In genomic region chr2:12327691-12328354, GRCm38 (mm10) we compare ENCODE assay signal across 8 mouse cellular contexts. TPM values are rescaled to one million over a fixed set of nuclear protein-coding genes. Genes with fewer than 3 reads are reported as not detected.
A peak's percentile ranks its signal among the peaks of the same experiment; 100 is the strongest.
DNase-seq lines count a peak whose midpoint lies in the region; ATAC-seq and TF ChIP-seq lines count a peak whose summit lies in the region.

No protein-coding gene starts in this region.

- H3K27ac ChIP-seq in heart, embryonic 16.5 days (ENCODE audit: low read length): peak overlapping the region; percentile 1; the same call in 1 of the 2 replicates
- H3K27ac ChIP-seq in embryonic facial prominence, embryonic 15.5 days (replicated peaks): peak overlapping the region; percentile 58; the same call in 1 of the 2 replicates
- no peak overlapping the region for H3K27ac ChIP-seq in intestine, postnatal 0 days (ENCODE audit: low read depth, low read length)
- no peak overlapping the region for H3K27ac ChIP-seq in neural tube, embryonic 11.5 days (ENCODE audit: low read depth, low read length)

- ATAC-seq in heart, embryonic 16.5 days (replicated peaks; ENCODE audit: extremely low read depth, insufficient read depth, low FRiP score): no peak
- 0 out of 2 replicates have a peak, but pooled peaks have one; percentile 14 for ATAC-seq in embryonic facial prominence, embryonic 15.5 days (ENCODE audit: insufficient number of reproducible peaks, low FRiP score, low TSS enrichment, low read depth)
- ATAC-seq in intestine, postnatal 0 days: no peak
- ATAC-seq in neural tube, embryonic 11.5 days (ENCODE audit: insufficient read depth, low FRiP score, low TSS enrichment): peak; percentile 51; the same call in 1 of the 2 replicates
- ATAC-seq in megakaryocyte-erythroid progenitor cell, adult 5-6 weeks (replicated peaks; ENCODE audit: low FRiP score, low TSS enrichment, poor library complexity, severe bottlenecking): no peak

- H3K4me1 ChIP-seq in heart, embryonic 16.5 days (ENCODE audit: control insufficient read depth, insufficient read depth, low read length): peaks cover 14% of the 10 kb centered on the region
- peaks cover 28% of the 10 kb centered on the region for H3K4me1 ChIP-seq in embryonic facial prominence, embryonic 15.5 days
- H3K4me1 ChIP-seq in intestine, postnatal 0 days (replicated peaks; ENCODE audit: control insufficient read depth, insufficient read depth, low read length): no peaks in the 10 kb centered on the region
- peaks cover 8% of the 10 kb centered on the region; the same call in 1 of the 2 replicates for H3K4me1 ChIP-seq in neural tube, embryonic 11.5 days (ENCODE audit: control insufficient read depth, insufficient read depth, low read length)

- H3K9me3 ChIP-seq in heart, embryonic 16.5 days (replicated peaks; ENCODE audit: control insufficient read depth, low read length): no peaks in the 10 kb centered on the region
- no peaks in the 10 kb centered on the region for H3K9me3 ChIP-seq in embryonic facial prominence, embryonic 15.5 days (replicated peaks)
- H3K9me3 ChIP-seq in intestine, postnatal 0 days (ENCODE audit: control insufficient read depth): no peaks in the 10 kb centered on the region
- no peaks in the 10 kb centered on the region for H3K9me3 ChIP-seq in neural tube, embryonic 11.5 days (ENCODE audit: control insufficient read depth, low read length)

- no peak for DNase-seq in heart, postnatal 4 days
- DNase-seq in neural tube, embryonic 11.5 days (ENCODE audit: low spot score): peak; percentile 32
- no peak for DNase-seq in urinary bladder, adult 18-20 months (ENCODE audit: low spot score in 2 of 2)
- DNase-seq in testis, postnatal 10 days (ENCODE audit: low spot score): no peak

- TF ChIP-seq CTCF in intestine, postnatal 0 days (IDR thresholded peaks at IDR 0.05; ENCODE audit: low read depth): no peak

- WGBS in heart, embryonic 16.5 days: 49% methylated on average over 11 of the region's 11 CpGs
- WGBS in embryonic facial prominence, embryonic 15.5 days: 27% methylated on average over 11 of the region's 11 CpGs
- WGBS in intestine, postnatal 0 days: 48% methylated on average over 11 of the region's 11 CpGs
- WGBS in neural tube, embryonic 11.5 days: 26% methylated on average over 11 of the region's 11 CpGs

- no peaks in the 10 kb centered on the region for H3K27me3 ChIP-seq in heart, embryonic 16.5 days (ENCODE audit: control insufficient read depth, insufficient read depth, low read length)
- H3K27me3 ChIP-seq in embryonic facial prominence, embryonic 15.5 days: no peaks in the 10 kb centered on the region
- H3K27me3 ChIP-seq in intestine, postnatal 0 days (replicated peaks; ENCODE audit: control insufficient read depth, insufficient read depth, low read length): no peaks in the 10 kb centered on the region
- H3K27me3 ChIP-seq in neural tube, embryonic 11.5 days (ENCODE audit: control insufficient read depth, insufficient read depth, low read length): no peaks in the 10 kb centered on the region

- H3K4me3 ChIP-seq in heart, embryonic 16.5 days (ENCODE audit: low read length): peak overlapping the region; percentile 41
- H3K4me3 ChIP-seq in embryonic facial prominence, embryonic 15.5 days (replicated peaks): peak overlapping the region; percentile 24
- no peak overlapping the region for H3K4me3 ChIP-seq in intestine, postnatal 0 days (ENCODE audit: low read depth, low read length)
- H3K4me3 ChIP-seq in neural tube, embryonic 11.5 days (ENCODE audit: low read depth, low read length): peak overlapping the region; percentile 27

- H3K36me3 ChIP-seq in heart, embryonic 16.5 days (ENCODE audit: control insufficient read depth, insufficient read depth): no peaks in the 10 kb centered on the region
- H3K36me3 ChIP-seq in embryonic facial prominence, embryonic 15.5 days: no peaks in the 10 kb centered on the region
- H3K36me3 ChIP-seq in intestine, postnatal 0 days (ENCODE audit: control insufficient read depth, insufficient read depth): no peaks in the 10 kb centered on the region
- no peaks in the 10 kb centered on the region for H3K36me3 ChIP-seq in neural tube, embryonic 11.5 days (ENCODE audit: control insufficient read depth, insufficient read depth, low read length)

- peak overlapping the region; percentile 64 for H3K4me2 ChIP-seq in heart, embryonic 16.5 days (ENCODE audit: low read depth, low read length)
- H3K4me2 ChIP-seq in embryonic facial prominence, embryonic 15.5 days (replicated peaks): peak overlapping the region; percentile 40
- peak overlapping the region; percentile 52 for H3K4me2 ChIP-seq in intestine, postnatal 0 days (replicated peaks; ENCODE audit: low read depth)
- H3K4me2 ChIP-seq in neural tube, embryonic 11.5 days (ENCODE audit: low read depth): peak overlapping the region; percentile 53

- H3K9ac ChIP-seq in heart, embryonic 16.5 days (ENCODE audit: low read length): 0 out of 2 replicates have a peak overlapping the region, but pooled peaks have one; percentile 28
- no peak overlapping the region for H3K9ac ChIP-seq in embryonic facial prominence, embryonic 15.5 days
- no peak overlapping the region for H3K9ac ChIP-seq in intestine, postnatal 0 days (ENCODE audit: low read depth, low read length)
- H3K9ac ChIP-seq in neural tube, embryonic 11.5 days (ENCODE audit: low read length): no peak overlapping the region

RNA-seq across cellular contexts. Expression of gene Itga8, which starts 26.1 kb away (rescaled TPM):
- polyA plus RNA-seq in heart, embryonic 16.5 days (2015; fragmentation: Nextera tagmentation; extraction: Ambion mirVana): 8.9 and 12.4 TPM in 2 replicates
- 10 to 100 TPM; 11.8 to 12.1 TPM for total RNA-seq in heart, postnatal 4 days (2021)
- polyA plus RNA-seq in embryonic facial prominence, embryonic 15.5 days (2015; fragmentation: Nextera tagmentation; extraction: Ambion mirVana): 17.8 and 18.6 TPM in 2 replicates
- 5.2 and 5.5 TPM in 2 replicates for polyA plus RNA-seq in intestine, postnatal 0 days (2015; fragmentation: Nextera tagmentation; extraction: Ambion mirVana)
- 8.2 and 8.3 TPM in 2 replicates for polyA plus RNA-seq in neural tube, embryonic 11.5 days (2014; fragmentation: Nextera tagmentation; extraction: Ambion mirVana)
- total RNA-seq in megakaryocyte-erythroid progenitor cell, adult 5-6 weeks (2014; fragmentation: Nextera tagmentation): not detected in 2 replicates
- total RNA-seq in megakaryocyte-erythroid progenitor cell, adult 5-6 weeks (2017): 0.76 TPM in 1 of 2 replicates, not detected in the other

Comparison
In these comparisons a context has a peak if more than half of its experiments do, and no peak if none do; other contexts are left out.
1. ATAC-seq: peak in embryonic facial prominence, embryonic 15.5 days (single experiment) and neural tube, embryonic 11.5 days (single experiment); none in heart, embryonic 16.5 days (single experiment), intestine, postnatal 0 days (single experiment) and megakaryocyte-erythroid progenitor cell, adult 5-6 weeks (single experiment).
2. H3K27ac ChIP-seq: peak in heart, embryonic 16.5 days (single experiment) and embryonic facial prominence, embryonic 15.5 days (single experiment); none in intestine, postnatal 0 days (single experiment) and neural tube, embryonic 11.5 days (single experiment).
3. Peak in every context shown above with its lines, with median percentiles within 50 percentile points of each other: H3K4me2 ChIP-seq.